16 mouse cellular contexts compared by ENCODE assay signal in genomic region chr4:57570229-57570628, GRCm38 (mm10). TPM values are rescaled to one million over a fixed set of nuclear protein-coding genes. Genes with fewer than 3 reads are reported as not detected.
DNase-seq lines count a peak whose midpoint lies in the region; ATAC-seq and TF ChIP-seq lines count a peak whose summit lies in the region.
"Had no signal": no experiment of that assay in that cellular context is flagged by ENCODE, and none has a peak within 500 bp of the region (broad histone marks: within the 10 kb centered on the region; RNA-seq: fewer than 3 reads in every experiment).

No protein-coding gene starts in this region.

- peaks cover 35 to 58% of the 10 kb centered on the region in 2 experiments for H3K4me1 ChIP-seq in heart, embryonic 14.5 days (ENCODE audit: control insufficient read depth in 2 of 2, insufficient read depth in 2 of 2, low read length in 2 of 2)
- H3K4me1 ChIP-seq in neural tube, embryonic 15.5 days = peaks cover 26% of the 10 kb centered on the region
- H3K4me1 ChIP-seq in midbrain, postnatal 0 days (ENCODE audit: insufficient read depth, low read length) = peaks cover 8% of the 10 kb centered on the region; the same call in 1 of the 2 replicates
- H3K4me1 ChIP-seq: stomach, embryonic 15.5 days had no signal

- ATAC-seq in heart, embryonic 14.5 days (ENCODE audit: insufficient number of reproducible peaks, insufficient read depth, low FRiP score, low read depth) = no peak
- ATAC-seq in neural tube, embryonic 15.5 days (ENCODE audit: low FRiP score) = no peak
- no peak for ATAC-seq in midbrain, postnatal 0 days (ENCODE audit: low FRiP score)
- ATAC-seq: forebrain, embryonic 13.5 days had no signal

- H3K36me3 ChIP-seq in heart, embryonic 14.5 days (ENCODE audit: control insufficient read depth, insufficient read depth, low read length) = peaks cover 8% of the 10 kb centered on the region; the same call in 1 of the 2 replicates
- H3K36me3 ChIP-seq in neural tube, embryonic 15.5 days = no peaks in the 10 kb centered on the region
- H3K36me3 ChIP-seq in midbrain, postnatal 0 days (ENCODE audit: insufficient read depth, low read length) = no peaks in the 10 kb centered on the region
- H3K36me3 ChIP-seq: stomach, embryonic 15.5 days had no signal

- H3K4me3 ChIP-seq in heart, embryonic 14.5 days (ENCODE audit: control insufficient read depth in 1 of 2, insufficient read depth in 1 of 2, low read depth in 1 of 2, low read length in 2 of 2) = peak overlapping the region; percentile 77 to 82
- H3K4me3 ChIP-seq in neural tube, embryonic 15.5 days (replicated peaks) = no peak overlapping the region
- H3K4me3 ChIP-seq in midbrain, postnatal 0 days (ENCODE audit: low read depth, low read length) = no peak overlapping the region
- H3K4me3 ChIP-seq: forebrain, embryonic 13.5 days had no signal

- H3K27ac ChIP-seq in heart, embryonic 14.5 days (replicated peaks in 1 of 2; ENCODE audit: control insufficient read depth in 1 of 2, insufficient read depth in 1 of 2, low read depth in 2 of 2, low read length in 2 of 2) = peak overlapping the region; percentile 98
- no peak overlapping the region for H3K27ac ChIP-seq in neural tube, embryonic 15.5 days (replicated peaks)
- no peak overlapping the region for H3K27ac ChIP-seq in midbrain, postnatal 0 days (ENCODE audit: low read depth, low read length)
- H3K27ac ChIP-seq: forebrain, embryonic 13.5 days; stomach, embryonic 15.5 days had no signal

- no peaks in the 10 kb centered on the region for H3K27me3 ChIP-seq in heart, embryonic 14.5 days (ENCODE audit: control insufficient read depth, insufficient read depth, low read length)
- H3K27me3 ChIP-seq in neural tube, embryonic 15.5 days (replicated peaks) = 0 out of 2 replicates have a peak, but pooled peaks cover 6% of the 10 kb centered on the region
- no peaks in the 10 kb centered on the region for H3K27me3 ChIP-seq in midbrain, postnatal 0 days (ENCODE audit: insufficient read depth, low read length)
- H3K27me3 ChIP-seq: CH12.LX had no signal

- no peaks in the 10 kb centered on the region for H3K9me3 ChIP-seq in heart, embryonic 14.5 days (ENCODE audit: control insufficient read depth, low read length)
- no peaks in the 10 kb centered on the region for H3K9me3 ChIP-seq in neural tube, embryonic 15.5 days (replicated peaks)
- H3K9me3 ChIP-seq in midbrain, postnatal 0 days (ENCODE audit: low read length) = no peaks in the 10 kb centered on the region
- H3K9me3 ChIP-seq: forebrain, embryonic 13.5 days; stomach, embryonic 15.5 days had no signal

- peak; percentile 57 for DNase-seq in adrenal gland, postnatal 14 days
- DNase-seq in adrenal gland, adult 8-10 months = no peak
- DNase-seq in heart, adult 8-10 months (ENCODE audit: low spot score) = no peak
- DNase-seq in neural tube, embryonic 10.5 days (ENCODE audit: extremely low spot score, low spot score) = no peak
- DNase-seq in urinary bladder, adult 2 months (ENCODE audit: low spot score) = no peak
- no peak for DNase-seq in midbrain, postnatal 0 days (ENCODE audit: low spot score)
- DNase-seq: cerebellum, postnatal 25 days; left cerebral cortex, postnatal 4 days; spleen, adult 18-20 months; thymus, postnatal 25 days had no signal

- WGBS in heart, embryonic 14.5 days = 30% methylated on average over 3 of the region's 3 CpGs
- WGBS in neural tube, embryonic 15.5 days = 78% methylated on average over 3 of the region's 3 CpGs
- WGBS in midbrain, postnatal 0 days = 55% methylated on average over 3 of the region's 3 CpGs

- TF ChIP-seq CTCF in midbrain, postnatal 0 days (IDR thresholded peaks at IDR 0.05) = no peak

- H3K4me2 ChIP-seq in heart, embryonic 14.5 days (ENCODE audit: low read length) = peak overlapping the region; percentile 77
- H3K4me2 ChIP-seq in neural tube, embryonic 15.5 days = 0 out of 2 replicates have a peak overlapping the region, but pooled peaks have one; percentile 95
- H3K4me2 ChIP-seq in midbrain, postnatal 0 days (ENCODE audit: low read depth, low read length, poor library complexity, severe bottlenecking) = no peak overlapping the region
- H3K4me2 ChIP-seq: forebrain, embryonic 13.5 days had no signal

- peak overlapping the region; percentile 95 for H3K9ac ChIP-seq in heart, embryonic 14.5 days (ENCODE audit: low read length)
- no peak overlapping the region for H3K9ac ChIP-seq in neural tube, embryonic 15.5 days (replicated peaks)
- no peak overlapping the region for H3K9ac ChIP-seq in midbrain, postnatal 0 days (replicated peaks; ENCODE audit: low read length, poor library complexity, severe bottlenecking)
- H3K9ac ChIP-seq: forebrain, embryonic 13.5 days; stomach, embryonic 15.5 days had no signal

RNA-seq across cellular contexts. Expression of gene Pakap, which starts 2.2 kb away (rescaled TPM):
- total RNA-seq in adrenal gland, postnatal 14 days (2021) = 38.0 and 45.8 TPM in 2 replicates
- 10 to 100 TPM; 35.3 to 97.4 (median 63.1) TPM for total RNA-seq in adrenal gland, adult 8-10 months (2022)
- 59.6 and 66.0 TPM in 2 replicates for polyA plus RNA-seq in heart, embryonic 14.5 days (2014; fragmentation: Nextera tagmentation; extraction: Ambion mirVana)
- total RNA-seq in heart, adult 8-10 months (2022) = 10 to 100 TPM; 29.2 to 44.2 (median 39.5) TPM
- 10.4 and 15.8 TPM in 2 replicates for polyA plus RNA-seq in neural tube, embryonic 15.5 days (2015; fragmentation: Nextera tagmentation; extraction: Ambion mirVana)
- 3.6 and 6.4 TPM in 2 replicates for polyA plus RNA-seq in urinary bladder, adult 2 months (2012; rRNA removed)
- total RNA-seq in midbrain, postnatal 0 days (2014; rRNA removed) = 6.0 and 8.4 TPM in 2 replicates
- 11.9 and 13.5 TPM in 2 replicates for polyA plus RNA-seq in midbrain, postnatal 0 days (2015; fragmentation: Nextera tagmentation; extraction: Ambion mirVana)
- total RNA-seq: hematopoietic stem cell, adult 5-6 weeks had no signal

Comparison
In these comparisons a context has a peak if more than half of its experiments do, and no peak if none do; other contexts are left out.
1. H3K27ac ChIP-seq: peak in heart, embryonic 14.5 days (2 of 2); none in neural tube, embryonic 15.5 days (single experiment) and midbrain, postnatal 0 days (single experiment).
2. H3K4me3 ChIP-seq: peak in heart, embryonic 14.5 days (2 of 2); none in neural tube, embryonic 15.5 days (single experiment) and midbrain, postnatal 0 days (single experiment).